Mouse (Mus musculus) neural tube, embryonic 14.5 days (tissue): ENCODE measurements around the gene Zfp3. TPM values are rescaled to one million over a fixed set of nuclear protein-coding genes. Genes with fewer than 3 reads are reported as not detected.

Experiments used
- ATAC-seq: fragments of 200-750 bp; cut with Nextera tagmentation; 2 replicates; pipeline ENCODE4 v1.8.0; 2017; ENCODE audit warnings: low read depth, mild to moderate bottlenecking, moderate TSS enrichment, moderate library complexity
- H3K27ac ChIP-seq: fragments of 300-500 bp; sonication (generic); 2 replicates; pipeline ENCODE4 v1.5.1; 2014; ENCODE audit warnings: low read depth, mild to moderate bottlenecking, control low read depth, low read length, moderate library complexity, mixed read lengths
- H3K27me3 ChIP-seq: fragments of 300-500 bp; sonication (generic); 2 replicates; pipeline ENCODE4 v1.6.1; 2014; ENCODE audit warnings: low read length; ENCODE audit not compliant: control insufficient read depth, insufficient read depth
- H3K36me3 ChIP-seq: fragments of 300-500 bp; sonication (generic); 2 replicates; pipeline ENCODE4 v1.6.1; 2014; ENCODE audit warnings: low read length, mixed read lengths; ENCODE audit not compliant: control insufficient read depth, insufficient read depth
- H3K4me1 ChIP-seq: fragments of 300-500 bp; sonication (generic); 2 replicates; pipeline ENCODE4 v1.6.1; 2014; ENCODE audit warnings: low read length; ENCODE audit not compliant: control insufficient read depth, insufficient read depth
- H3K4me2 ChIP-seq: fragments of 300-500 bp; sonication (generic); 2 replicates; pipeline ENCODE4 v1.6.1; 2014; ENCODE audit warnings: mild to moderate bottlenecking, low read depth, low read length, control low read depth
- H3K4me3 ChIP-seq: fragments of 300-500 bp; sonication (generic); 2 replicates; pipeline ENCODE4 v1.5.1; 2014; ENCODE audit warnings: low read depth, low read length, control low read depth, mixed read lengths
- H3K9ac ChIP-seq: fragments of 300-500 bp; sonication (generic); replicated peaks from 2 replicates; pipeline ENCODE4 v1.6.1; 2014; ENCODE audit warnings: low read depth, mild to moderate bottlenecking, control low read depth, low read length, mixed read lengths
- H3K9me3 ChIP-seq: fragments of 300-500 bp; sonication (generic); 2 replicates; pipeline ENCODE4 v1.6.1; 2016; ENCODE audit warnings: low read length; ENCODE audit not compliant: control insufficient read depth
- WGBS: fragments of 180-500 bp; shearing (Covaris S2); extraction: QIAGEN DNeasy Blood & Tissue Kit; methylation state at CpG from one replicate; pipeline ENCODE4 v1.1.7; 2014; 5-methylcytosine and 5-hydroxymethylcytosine counted together
- polyA plus RNA-seq: library from polyadenylated mRNA; unstranded; fragments of >200 nt; fragmentation: Nextera tagmentation; extraction: Ambion mirVana; gene quantifications from 2 replicates; pipeline ENCODE4 v1.2.1, GENCODE M21; 2014

Gene Zfp3
- polyA plus RNA-seq, 1 experiment from 2014 or later: 19.8 TPM

DNA sequence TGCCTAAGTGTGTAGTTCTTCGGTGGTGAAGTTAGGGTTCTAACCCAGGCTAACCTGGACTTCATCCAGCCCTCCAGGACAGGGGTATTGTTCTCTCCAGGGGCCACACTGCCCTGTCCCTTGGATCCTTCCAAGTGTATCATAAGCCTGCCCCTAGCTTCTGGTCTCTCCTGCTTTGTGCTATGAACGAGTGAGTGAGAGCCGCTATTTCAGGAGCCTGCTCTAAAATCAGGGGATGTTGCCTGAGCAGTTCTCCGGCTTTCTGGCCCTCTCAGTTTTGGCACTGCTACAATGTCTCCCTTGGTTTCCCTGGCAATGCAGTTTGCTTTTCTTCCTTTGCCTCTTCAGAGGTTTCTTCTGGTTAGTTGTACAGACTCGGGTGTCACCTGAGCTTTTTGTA is 32.8 kb upstream of the Zfp3 start:
- 62% methylated on average over 5 of the region's 5 CpGs for WGBS
- no peaks in the 10 kb centered on the region for H3K9me3 ChIP-seq
- peaks cover 19% of the 10 kb centered on the region for H3K36me3 ChIP-seq
- no peak for ATAC-seq
- H3K4me1 ChIP-seq: no peaks in the 10 kb centered on the region
- H3K4me3 ChIP-seq: no peak overlapping the region
- H3K27ac ChIP-seq: no peak overlapping the region; the same call in 1 of the 2 replicates
- no peaks in the 10 kb centered on the region for H3K27me3 ChIP-seq
- no peak overlapping the region for H3K4me2 ChIP-seq
- H3K9ac ChIP-seq: no peak overlapping the region

DNA sequence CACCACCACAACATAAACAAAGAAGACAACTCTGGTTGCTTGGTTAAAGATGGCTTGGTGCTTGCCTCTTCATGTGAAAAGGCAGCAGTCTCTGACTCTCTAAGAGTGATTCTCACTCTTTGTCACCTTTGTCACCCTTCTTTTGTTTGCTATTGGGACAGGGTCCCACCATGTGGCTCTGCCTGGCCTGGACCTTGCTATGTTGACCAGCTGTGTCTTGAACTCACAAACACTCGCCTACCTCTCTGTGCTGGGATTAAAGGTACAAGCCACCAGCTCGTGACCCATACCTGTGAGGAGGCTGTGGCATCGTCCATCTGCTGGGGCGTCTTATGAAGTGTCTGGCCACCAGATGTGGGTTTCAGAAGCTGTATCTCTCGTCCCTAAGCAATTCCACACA is 30.8 kb upstream of the Zfp3 start:
- no peaks in the 10 kb centered on the region for H3K9me3 ChIP-seq
- H3K27ac ChIP-seq: no peak overlapping the region
- no peak for ATAC-seq
- H3K36me3 ChIP-seq: peaks cover 3% of the 10 kb centered on the region
- 79% methylated on average over 5 of the region's 5 CpGs for whole genome bisulfite sequencing
- H3K4me3 ChIP-seq: no peak overlapping the region
- no peak overlapping the region for H3K4me2 ChIP-seq
- H3K4me1 ChIP-seq: no peaks in the 10 kb centered on the region
- no peaks in the 10 kb centered on the region for H3K27me3 ChIP-seq
- no peak overlapping the region for H3K9ac ChIP-seq

DNA sequence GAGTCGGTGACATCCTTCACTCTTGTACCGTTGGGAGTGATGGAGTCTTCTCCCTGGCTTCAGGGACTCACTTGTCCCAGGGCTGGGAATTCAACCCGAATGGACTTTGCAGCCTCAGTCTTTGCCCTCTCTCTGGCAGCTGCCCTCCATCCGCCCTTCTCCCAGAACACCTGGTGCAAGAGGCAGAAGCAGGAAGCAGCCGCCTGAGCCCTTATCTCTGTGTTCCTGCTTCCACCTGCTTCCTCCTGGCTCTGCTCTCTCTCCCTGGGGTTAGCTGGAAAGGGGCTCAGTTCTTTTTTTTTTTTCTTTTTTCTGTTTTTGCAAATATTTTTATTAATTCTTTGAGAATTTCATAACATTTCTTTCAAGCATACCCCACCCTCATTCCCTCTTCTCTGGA is 26.3 kb upstream of the Zfp3 start:
- H3K36me3 ChIP-seq: no peaks in the 10 kb centered on the region

GRCm38 (mm10) chr11:70741603-70742002 is 22.4 kb upstream of the Zfp3 start:
- Histone ChIP-seq H3K27me3 (no peaks in the 10 kb centered on the region), H3K9me3 (no peaks in the 10 kb centered on the region), H3K27ac (no peak overlapping the region), H3K36me3 (no peaks in the 10 kb centered on the region), H3K4me2 (no peak overlapping the region), H3K4me3 (no peak overlapping the region), H3K9ac (no peak overlapping the region), H3K4me1 (no peaks in the 10 kb centered on the region)
- no peak for ATAC-seq
- WGBS: 90% methylated on average over 3 of the region's 3 CpGs

More for the DNA sequence above, 26.3 kb upstream of the Zfp3 start:
- Histone ChIP-seq H3K4me3 (no peak overlapping the region), H3K27ac (no peak overlapping the region), H3K4me1 (no peaks in the 10 kb centered on the region), H3K27me3 (no peaks in the 10 kb centered on the region), H3K9me3 (no peaks in the 10 kb centered on the region), H3K4me2 (no peak overlapping the region), H3K9ac (no peak overlapping the region)
- WGBS: 80% methylated on average over 5 of the region's 5 CpGs
- no peak for ATAC-seq

GRCm38 (mm10) chr11:70742117-70742516 is 21.9 kb upstream of the Zfp3 start:
- ATAC-seq: no peak
- WGBS: 88% methylated on average over 7 of the region's 7 CpGs

DNA sequence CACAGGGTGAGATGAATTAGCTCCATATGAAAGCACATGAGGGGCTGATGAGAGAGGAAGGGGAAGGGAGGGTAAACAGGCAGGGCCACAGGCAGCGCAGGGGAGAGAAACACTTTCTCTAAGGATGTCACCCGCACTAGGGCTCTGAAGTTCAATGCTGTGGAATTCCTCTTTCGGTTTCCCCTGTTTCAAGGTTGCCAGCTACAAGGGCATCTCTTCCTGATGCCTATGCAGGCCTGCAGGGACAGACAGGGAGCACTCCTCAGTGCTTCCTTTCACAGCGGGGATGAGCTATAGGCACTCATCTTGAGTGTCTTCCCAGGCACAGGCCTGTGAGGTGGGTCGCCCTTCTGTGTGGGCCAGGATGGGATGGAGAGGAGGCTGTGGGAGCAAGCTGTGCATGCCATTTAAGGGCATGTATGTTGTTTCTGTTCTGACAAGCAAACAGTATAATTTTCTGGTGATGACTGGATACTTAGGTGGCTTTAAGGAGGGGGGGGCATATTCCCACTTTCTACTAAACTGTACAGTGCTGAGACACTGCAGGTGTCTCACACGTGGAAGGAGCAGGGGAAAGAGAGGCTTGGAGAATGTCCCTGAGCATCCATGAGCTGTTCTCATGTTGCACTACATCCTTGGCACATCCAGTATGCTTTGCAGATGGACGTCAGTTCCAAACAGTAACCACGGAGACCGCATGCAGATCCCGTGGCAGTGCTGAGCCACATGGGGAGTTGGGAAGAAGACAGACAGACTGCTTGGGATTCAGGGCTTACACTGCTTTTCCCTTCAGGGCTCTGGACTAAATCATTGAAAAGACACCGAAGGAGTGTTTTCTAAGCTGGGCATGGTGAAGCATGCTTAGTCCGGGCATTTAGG is 21.2 kb upstream of the Zfp3 start:
- 78% methylated on average over 12 of the region's 12 CpGs for WGBS
- Histone ChIP-seq H3K27ac (no peak overlapping the region), H3K4me3 (no peak overlapping the region), H3K4me1 (no peaks in the 10 kb centered on the region), H3K9me3 (no peaks in the 10 kb centered on the region), H3K4me2 (no peak overlapping the region), H3K36me3 (no peaks in the 10 kb centered on the region), H3K27me3 (no peaks in the 10 kb centered on the region), H3K9ac (no peak overlapping the region)
- no peak for ATAC-seq

More at GRCm38 (mm10) chr11:70742117-70742516, 21.9 kb upstream of the Zfp3 start:
- H3K36me3 ChIP-seq: no peaks in the 10 kb centered on the region
- no peaks in the 10 kb centered on the region for H3K4me1 ChIP-seq
- no peak overlapping the region for H3K27ac ChIP-seq
- no peak overlapping the region for H3K4me3 ChIP-seq
- no peaks in the 10 kb centered on the region for H3K27me3 ChIP-seq
- no peaks in the 10 kb centered on the region for H3K9me3 ChIP-seq
- H3K4me2 ChIP-seq: no peak overlapping the region
- no peak overlapping the region for H3K9ac ChIP-seq

DNA sequence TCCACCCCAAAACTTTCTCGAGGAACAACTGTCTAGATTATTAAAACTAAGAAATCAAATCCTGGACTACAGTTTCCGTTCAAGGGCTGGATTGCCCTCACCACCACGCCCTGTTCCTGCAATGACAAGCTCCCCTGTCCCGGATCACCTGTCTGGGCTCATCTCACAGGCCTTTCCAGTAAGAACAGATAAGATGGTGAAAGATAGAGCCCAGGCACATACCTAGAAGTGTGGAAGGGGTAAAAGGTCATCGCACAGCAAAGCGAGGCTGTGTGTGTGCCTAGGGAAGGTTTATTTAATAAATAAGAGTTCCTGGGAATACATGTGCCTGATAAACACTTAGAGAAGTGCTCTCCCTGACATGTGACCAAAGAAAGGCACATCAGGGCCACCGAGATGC is 18.4 kb upstream of the Zfp3 start:
- no peaks in the 10 kb centered on the region for H3K4me1 ChIP-seq
- H3K36me3 ChIP-seq: no peaks in the 10 kb centered on the region
- H3K4me3 ChIP-seq: no peak overlapping the region
- H3K27me3 ChIP-seq: no peaks in the 10 kb centered on the region
- no peak overlapping the region for H3K4me2 ChIP-seq
- H3K9me3 ChIP-seq: no peaks in the 10 kb centered on the region
- 89% methylated on average over 7 of the region's 7 CpGs for WGBS
- H3K27ac ChIP-seq: no peak overlapping the region
- ATAC-seq: no peak
- H3K9ac ChIP-seq: no peak overlapping the region

- Histone ChIP-seq H3K9ac (no peak overlapping the region), H3K9me3 (no peaks in the 10 kb centered on the region), H3K36me3 (no peaks in the 10 kb centered on the region), H3K4me3 (no peak overlapping the region), H3K27me3 (no peaks in the 10 kb centered on the region), H3K4me1 (no peaks in the 10 kb centered on the region), H3K27ac (no peak overlapping the region), H3K4me2 (no peak overlapping the region)
- WGBS: 87% methylated on average over 4 of the region's 4 CpGs
- no peak for ATAC-seq
Measured at GRCm38 (mm10) chr11:70747876-70748545, 16.0 kb upstream of the Zfp3 start.

GRCm38 (mm10) chr11:70752337-70753017 is 11.5 kb upstream of the Zfp3 start:
- H3K9ac ChIP-seq: no peak overlapping the region

More at GRCm38 (mm10) chr11:70752337-70753017, 11.5 kb upstream of the Zfp3 start:
- H3K9me3 ChIP-seq: no peaks in the 10 kb centered on the region
- ATAC-seq: no peak
- no peak overlapping the region for H3K27ac ChIP-seq
- H3K4me3 ChIP-seq: no peak overlapping the region
- no peaks in the 10 kb centered on the region for H3K36me3 ChIP-seq
- 82% methylated on average over 4 of the region's 4 CpGs for WGBS
- no peak overlapping the region for H3K4me2 ChIP-seq
- H3K4me1 ChIP-seq: no peaks in the 10 kb centered on the region
- no peaks in the 10 kb centered on the region for H3K27me3 ChIP-seq
